Mouse (Mus musculus) small intestine, adult 2 months (tissue): ENCODE data around the gene Syne2. TPM values are rescaled to one million over a fixed set of nuclear protein-coding genes. Genes with fewer than 3 reads are reported as not detected.
"Not testable (repeated sequence)": the region's sequence is repeated elsewhere in the genome, so short reads cannot be mapped to it uniquely, and the experiment has no call there.

ENCODE experiments used
- H3K27ac ChIP-seq: fragments of 200-500 bp; 2 replicates; pipeline ENCODE4 v1.5.1; 2012; ENCODE audit warnings: low read depth, low read length, control low read depth, inconsistent platforms; ENCODE audit not compliant: insufficient read depth
- H3K27me3 ChIP-seq: fragments of 200-500 bp; 2 replicates; pipeline ENCODE4 v1.6.1; 2012; ENCODE audit warnings: mild to moderate bottlenecking, moderate library complexity, low read length, inconsistent platforms; ENCODE audit not compliant: control insufficient read depth, insufficient read depth
- H3K36me3 ChIP-seq: fragments of 200-500 bp; 2 replicates; pipeline ENCODE4 v1.6.1; 2012; ENCODE audit warnings: mild to moderate bottlenecking, low read length, control low read depth, inconsistent platforms; ENCODE audit not compliant: control insufficient read depth, insufficient read depth
- H3K4me1 ChIP-seq: fragments of 200-500 bp; 2 replicates; pipeline ENCODE4 v1.6.1; 2012; ENCODE audit warnings: low read length, inconsistent platforms, mixed read lengths; ENCODE audit not compliant: control insufficient read depth, insufficient read depth, insufficient read length
- H3K4me3 ChIP-seq: fragments of 200-500 bp; 2 replicates; pipeline ENCODE4 v1.5.1; 2012; ENCODE audit warnings: low read depth, mild to moderate bottlenecking, control low read depth, inconsistent platforms, low read length, moderate library complexity
- CTCF ChIP-seq: fragments of 200-500 bp; IDR thresholded peaks from 2 replicates; pipeline ENCODE4 v1.5.1; 2012; ENCODE audit warnings: low read depth, mild to moderate bottlenecking, control low read depth, inconsistent platforms, low read length, moderate library complexity, mixed read lengths; ENCODE audit not compliant: insufficient replicate concordance, insufficient read length; ENCODE audit errors: extremely low read depth
- POLR2A ChIP-seq: fragments of 200-500 bp; IDR thresholded peaks from 2 replicates; pipeline ENCODE4 v1.6.1; 2012; ENCODE audit warnings: low read depth, mild to moderate bottlenecking, control low read depth, inconsistent platforms, low read length, moderate library complexity
- WGBS: fragments of 180-500 bp; shearing (Covaris S2); methylation state at CpG from one replicate; pipeline ENCODE4 v1.1.7; 2018; 5-methylcytosine and 5-hydroxymethylcytosine counted together
- polyA plus RNA-seq: library from polyadenylated mRNA; depleted of rRNA; stranded (reverse); fragments of >200 nt; gene quantifications from 2 replicates; pipeline ENCODE4 v1.2.3, GENCODE M21; 2012; rRNA removed

Gene Syne2
- polyA plus RNA-seq, 1 experiment: 39.8 TPM

- H3K36me3 ChIP-seq: no peaks in the 10 kb centered on the region
- H3K27ac ChIP-seq: no peak overlapping the region
- no peak for TF ChIP-seq POLR2A
- TF ChIP-seq CTCF: no peak
- WGBS: 71% methylated on average over 6 of the region's 6 CpGs
- no peaks in the 10 kb centered on the region for H3K27me3 ChIP-seq
- H3K4me1 ChIP-seq: no peaks in the 10 kb centered on the region
- H3K4me3 ChIP-seq: no peak overlapping the region
These were observed 318.8 kb downstream of the Syne2 start for GRCm38 (mm10) chr12:76136701-76137100.

- H3K4me1 ChIP-seq, H3K36me3 ChIP-seq, H3K27ac ChIP-seq, H3K27me3 ChIP-seq: not testable (repeated sequence)
- WGBS: 21% methylated on average over 30 of the region's 30 CpGs
- 0 out of 2 replicates have a peak overlapping the region, but pooled peaks have one; percentile 13 for H3K4me3 ChIP-seq
These were observed 334.5 kb downstream of the Syne2 start for GRCm38 (mm10) chr12:76152389-76152788.

Other genes with a start within 250 kb of the Syne2 start
- 9.9 and 14.2 TPM in 2 replicates for gene Ppp2r5e, start 221.9 kb upstream of the Syne2 start, polyA plus RNA-seq
- gene Wdr89, start 148.6 kb upstream of the Syne2 start, polyA plus RNA-seq: 1.3 and 1.5 TPM in 2 replicates
- 13.1 and 14.9 TPM in 2 replicates for gene Sgpp1, start 82.4 kb upstream of the Syne2 start, polyA plus RNA-seq